Mouse (Mus musculus) splenic B cell, adult 2 months (primary cell): ENCODE data around the gene U2af1.
A peak's percentile ranks its signal among the peaks of the same experiment; 100 is the strongest.
"Not testable (repeated sequence)": the region's sequence is repeated elsewhere in the genome, so short reads cannot be mapped to it uniquely, and the experiment has no call there.

ENCODE experiments used
- DNase-seq: peaks from one replicate; pipeline ENCODE4 v3.0.0-alpha.2; 2011; ENCODE audit warnings: low read depth, low spot score
- H3K27me3 ChIP-seq: 2 replicates; pipeline ENCODE4 v1.6.1; 2012; ENCODE audit warnings: mild to moderate bottlenecking, low read length, moderate library complexity, mixed read lengths; ENCODE audit not compliant: control insufficient read depth, poor library complexity, insufficient read depth, severe bottlenecking
- H3K36me3 ChIP-seq: 2 replicates; pipeline ENCODE4 v1.6.1; 2012; ENCODE audit warnings: mild to moderate bottlenecking, low read length, moderate library complexity, mixed read lengths; ENCODE audit not compliant: control insufficient read depth, poor library complexity, insufficient read depth, severe bottlenecking

Gene U2af1

GRCm38 (mm10) chr17:31658468-31659185 is at the start of gene U2af1:
Gene U2af1, minus strand, starts transcription at chr17:31658892.
- peak; percentile 98 for DNase-seq
- H3K27me3 ChIP-seq, result no peaks in the 10 kb centered on the region
- peaks cover 13% of the 10 kb centered on the region for H3K36me3 ChIP-seq

- H3K36me3 ChIP-seq, result no peaks in the 10 kb centered on the region
- no peaks in the 10 kb centered on the region for H3K27me3 ChIP-seq
- no peak for DNase-seq
Observed at GRCm38 (mm10) chr17:31705271-31706020, 46.8 kb upstream of the U2af1 start.

- DNase-seq, result no peak
- Histone ChIP-seq H3K36me3 (no peaks in the 10 kb centered on the region), H3K27me3 (no peaks in the 10 kb centered on the region)
Observed at GRCm38 (mm10) chr17:31703276-31703980, 44.7 kb upstream of the U2af1 start.

GRCm38 (mm10) chr17:31698347-31698746 is 39.7 kb upstream of the U2af1 start:
- Histone ChIP-seq H3K27me3 (no peaks in the 10 kb centered on the region), H3K36me3 (no peaks in the 10 kb centered on the region)
- DNase-seq, result no peak

- not testable (repeated sequence) for H3K27me3 ChIP-seq, H3K36me3 ChIP-seq, DNase-seq
Observed at GRCm38 (mm10) chr17:31695356-31695755, 36.7 kb upstream of the U2af1 start.

GRCm38 (mm10) chr17:31694949-31695348 is 36.3 kb upstream of the U2af1 start:
- Histone ChIP-seq H3K36me3 (no peaks in the 10 kb centered on the region), H3K27me3 (no peaks in the 10 kb centered on the region)
- no peak for DNase-seq

- H3K36me3 ChIP-seq, result no peaks in the 10 kb centered on the region
- no peak for DNase-seq
- no peaks in the 10 kb centered on the region for H3K27me3 ChIP-seq
Observed at GRCm38 (mm10) chr17:31694023-31694376, 35.3 kb upstream of the U2af1 start.

- Histone ChIP-seq H3K36me3 (no peaks in the 10 kb centered on the region), H3K27me3 (no peaks in the 10 kb centered on the region)
- peak; percentile 90 for DNase-seq
Observed at GRCm38 (mm10) chr17:31693330-31694022, 34.8 kb upstream of the U2af1 start.

- no peak for DNase-seq
- H3K36me3 ChIP-seq, result no peaks in the 10 kb centered on the region
- H3K27me3 ChIP-seq, result no peaks in the 10 kb centered on the region
Observed at GRCm38 (mm10) chr17:31692918-31693317, 34.2 kb upstream of the U2af1 start.

- no peaks in the 10 kb centered on the region for H3K27me3 ChIP-seq
- DNase-seq, result no peak
- no peaks in the 10 kb centered on the region for H3K36me3 ChIP-seq
Observed at GRCm38 (mm10) chr17:31689606-31690005, 30.9 kb upstream of the U2af1 start.

GRCm38 (mm10) chr17:31688112-31688511 is 29.4 kb upstream of the U2af1 start:
- Histone ChIP-seq H3K27me3 (no peaks in the 10 kb centered on the region), H3K36me3 (no peaks in the 10 kb centered on the region)
- DNase-seq, result no peak

GRCm38 (mm10) chr17:31686225-31686564 is 27.5 kb upstream of the U2af1 start:
- H3K27me3 ChIP-seq, result no peaks in the 10 kb centered on the region
- H3K36me3 ChIP-seq, result no peaks in the 10 kb centered on the region
- no peak for DNase-seq

GRCm38 (mm10) chr17:31685514-31686224 is 27.0 kb upstream of the U2af1 start:
- H3K27me3 ChIP-seq, result no peaks in the 10 kb centered on the region
- H3K36me3 ChIP-seq, result no peaks in the 10 kb centered on the region
- peak; percentile 92 for DNase-seq

GRCm38 (mm10) chr17:31680450-31680849 is 21.8 kb upstream of the U2af1 start:
- Histone ChIP-seq H3K36me3 (no peaks in the 10 kb centered on the region), H3K27me3 (no peaks in the 10 kb centered on the region)
- DNase-seq, result no peak
